Mouse (Mus musculus) ovary, postnatal 10 days (tissue): ENCODE measurements around the gene Wnt5b.
"Not testable (repeated sequence)": the region's sequence is repeated elsewhere in the genome, so short reads cannot be mapped to it uniquely, and the experiment has no call there.

Experiments used
- DNase-seq: peaks from one replicate; pipeline ENCODE4 v3.0.0; 2022; ENCODE audit warnings: low spot score

The Wnt5b gene

DNA sequence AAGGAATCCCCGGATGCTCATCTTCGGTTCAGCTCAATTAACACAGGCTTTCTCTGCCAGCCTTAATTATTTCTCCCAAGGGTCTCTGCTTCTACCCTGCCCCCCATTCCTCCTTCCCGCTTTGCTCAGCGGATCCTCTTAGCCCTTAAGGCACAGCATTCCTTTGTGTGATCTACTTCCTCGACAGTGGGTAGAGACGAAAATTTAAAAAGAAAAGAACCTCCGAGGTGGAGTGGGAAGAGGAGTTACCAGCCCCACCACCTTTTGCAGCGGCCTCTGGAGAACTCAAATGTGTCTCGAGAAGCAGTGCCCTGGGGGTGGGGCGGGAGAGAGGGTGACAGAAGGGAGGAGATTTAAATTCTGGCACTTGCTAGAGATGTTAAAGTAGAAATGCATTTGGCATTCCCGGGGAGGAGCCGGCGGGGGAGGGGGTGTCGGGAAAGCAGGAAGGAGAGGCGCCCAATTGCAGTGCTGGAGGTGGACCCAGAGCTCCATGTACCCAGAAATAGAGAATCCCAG, 92.1 kb downstream of the Wnt5b start:
- no peak for DNase-seq

GRCm38 (mm10) chr6:119450965-119451943, 92.9 kb downstream of the Wnt5b start:
- no peak for DNase-seq

- DNase-seq = no peak
Measured at GRCm38 (mm10) chr6:119449060-119449499, 95.1 kb downstream of the Wnt5b start.

DNA sequence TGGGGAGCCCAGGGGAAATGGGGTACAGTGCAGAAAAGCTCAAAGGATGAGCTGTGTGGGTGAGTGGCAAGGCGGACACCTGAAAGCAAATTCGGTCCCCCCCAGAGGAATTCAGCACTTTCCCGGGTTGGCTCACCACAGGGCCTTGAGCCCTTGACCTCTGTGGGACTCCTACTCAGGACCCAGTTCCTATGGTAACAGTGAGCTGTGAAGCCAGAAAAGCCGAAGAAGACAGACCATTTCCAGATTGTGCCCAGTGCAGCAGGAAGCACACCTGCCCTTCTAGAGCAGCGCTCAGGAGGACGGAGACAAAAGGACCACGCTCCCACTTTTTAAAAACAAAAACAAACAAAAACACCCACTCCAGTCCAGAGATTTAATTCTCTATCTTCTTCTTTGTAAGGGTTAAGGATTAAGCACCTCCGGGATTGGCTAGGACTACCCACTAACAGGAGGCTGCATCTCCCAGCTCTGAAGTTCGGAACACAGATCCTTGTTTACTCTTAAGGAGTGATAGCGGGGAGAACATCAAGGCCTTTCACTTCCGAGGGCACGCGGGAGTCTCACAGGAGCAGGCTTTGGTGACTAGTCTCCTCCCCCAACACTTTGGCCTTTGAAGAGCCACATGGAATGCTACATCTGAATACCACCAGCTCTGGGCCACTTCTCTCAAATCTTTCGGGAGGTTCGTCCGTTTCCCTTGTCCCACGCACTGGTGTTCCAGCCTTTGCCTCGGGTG, 95.7 kb downstream of the Wnt5b start:
- peak; percentile 19 for DNase-seq

DNA sequence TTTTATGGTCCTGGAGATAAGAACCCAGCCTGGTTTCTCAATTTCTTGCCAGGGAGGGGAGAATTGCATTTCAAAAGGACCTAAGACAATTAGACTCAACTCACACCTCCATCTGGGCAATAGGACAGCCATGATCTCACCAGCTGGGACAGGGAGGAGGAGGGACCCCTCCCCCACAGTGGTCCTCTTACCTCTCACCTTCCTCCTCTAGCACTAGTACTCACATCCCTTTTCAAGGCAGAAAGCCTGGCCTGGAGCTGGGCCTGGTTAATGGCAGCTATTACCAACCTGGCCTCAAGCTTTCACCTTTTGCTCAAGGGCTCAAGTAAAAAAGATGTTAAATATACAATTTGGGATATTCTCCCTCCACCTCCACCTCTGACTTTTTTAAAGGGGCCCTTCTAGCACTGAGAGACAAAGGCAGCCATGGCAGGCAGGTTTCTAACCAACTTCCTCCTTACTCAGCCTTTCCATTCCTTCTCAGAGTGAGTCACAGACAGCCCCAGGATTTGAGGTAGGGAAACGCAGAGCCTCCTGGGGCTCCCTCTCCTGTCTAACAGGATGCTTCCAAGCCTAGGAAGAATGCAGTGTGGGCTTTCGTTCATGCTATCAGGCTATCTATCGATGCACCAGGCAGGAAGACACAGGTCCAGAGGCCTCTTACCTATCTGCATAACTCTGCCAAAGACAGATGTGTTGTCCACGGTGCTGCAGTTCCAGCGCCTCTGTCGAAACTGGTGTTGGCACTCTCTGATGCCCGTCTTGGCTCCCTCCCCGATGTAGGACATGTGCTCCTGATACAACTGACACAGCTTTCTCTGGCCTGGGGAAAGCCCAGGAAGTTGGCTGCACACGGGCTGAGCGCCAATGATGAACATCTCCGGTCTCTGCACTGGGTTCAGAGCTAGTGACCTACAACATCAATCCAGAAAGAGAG, 98.2 kb downstream of the Wnt5b start:
- DNase-seq = no peak

- peak; percentile 44 for DNase-seq
Measured at GRCm38 (mm10) chr6:119443742-119444645, 100.2 kb downstream of the Wnt5b start.

GRCm38 (mm10) chr6:119442729-119443128, 101.4 kb downstream of the Wnt5b start:
- not testable (repeated sequence) for DNase-seq

DNA sequence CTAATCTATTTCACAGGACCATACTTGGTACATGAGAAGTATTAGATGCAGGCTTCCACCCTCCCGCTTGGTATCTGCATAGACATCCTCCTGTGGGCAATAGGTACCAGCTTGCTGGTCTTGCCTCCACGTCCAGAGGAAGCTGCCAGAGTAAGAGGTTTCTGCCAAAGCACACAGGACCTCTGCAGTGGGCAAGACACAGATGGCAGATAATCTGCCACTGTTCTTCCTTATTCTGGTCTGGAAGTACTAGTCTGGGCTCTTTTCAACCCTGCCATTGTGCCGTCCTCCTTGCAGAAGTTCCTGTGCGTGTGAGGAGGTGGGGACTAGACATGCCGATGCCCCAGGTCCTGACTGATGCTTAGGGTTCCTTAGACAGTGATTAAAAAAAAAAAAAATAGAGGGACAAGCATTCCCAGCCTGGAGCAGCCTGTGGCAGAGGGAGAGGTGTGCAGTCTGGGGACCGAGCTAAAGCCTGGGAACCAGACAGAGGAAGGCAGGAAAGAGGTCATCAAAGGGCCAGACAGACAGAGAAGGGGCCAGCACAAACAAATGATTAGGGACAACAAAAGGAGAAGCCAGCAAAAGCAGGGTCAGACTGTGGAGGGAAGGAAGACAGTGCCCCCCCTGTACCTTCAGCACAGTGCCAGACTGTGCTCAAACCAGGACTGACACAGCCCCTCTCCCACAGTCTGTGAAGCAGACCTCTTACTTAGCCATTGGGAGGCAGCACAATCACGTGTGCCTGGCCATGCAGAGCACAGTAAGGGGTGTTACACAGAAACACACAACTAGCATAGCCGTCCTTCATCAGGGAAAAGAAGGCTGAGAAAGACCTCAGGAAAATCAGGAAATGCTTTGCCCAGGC, 106.0 kb downstream of the Wnt5b start:
- no peak for DNase-seq

DNA sequence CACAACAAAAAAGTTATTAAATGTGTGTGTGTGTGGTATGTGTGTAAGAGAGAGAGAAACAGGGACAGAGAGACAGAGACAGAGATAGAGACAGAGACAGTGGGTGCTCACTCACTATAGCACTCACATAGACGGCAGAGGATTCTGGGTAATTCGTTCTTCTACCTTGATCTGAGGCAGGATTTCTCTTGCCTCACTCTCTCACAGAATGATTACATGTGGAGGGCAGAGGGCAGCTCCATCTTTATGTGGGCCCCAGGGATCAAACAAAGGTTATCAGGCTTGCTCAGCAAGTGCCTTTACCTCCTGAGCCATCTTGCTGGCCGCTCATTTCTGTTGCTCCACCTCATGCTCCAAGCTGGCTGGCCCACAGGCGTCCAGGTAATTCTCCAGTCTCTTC, 109.8 kb downstream of the Wnt5b start:
- DNase-seq = no peak

DNA sequence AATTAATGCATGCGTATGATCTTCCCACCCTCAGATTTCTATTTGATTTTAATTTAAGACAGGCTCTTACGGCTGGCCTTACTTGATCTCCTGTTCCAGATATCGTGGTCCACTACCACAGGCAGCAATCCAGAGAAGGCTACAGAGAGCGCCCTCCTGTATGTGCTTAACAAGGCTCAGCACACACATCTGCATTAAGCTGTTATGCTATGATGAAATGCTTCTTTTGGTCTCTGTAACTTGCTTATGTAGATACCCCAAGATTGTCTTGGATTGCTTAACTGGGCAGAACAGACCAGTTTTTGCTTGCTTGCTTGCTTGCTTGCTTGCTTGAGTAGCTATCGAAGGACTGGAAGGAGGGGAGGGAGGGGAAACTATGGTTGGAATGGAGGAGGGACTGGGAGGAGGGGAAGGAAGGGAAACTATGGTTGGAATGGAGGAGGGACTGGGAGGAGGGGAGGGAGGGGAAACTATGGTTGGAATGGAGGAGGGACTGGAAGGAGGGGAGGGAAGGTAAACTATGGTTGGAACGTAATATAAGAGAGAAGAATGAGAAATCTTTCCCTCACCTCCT, 112.3 kb downstream of the Wnt5b start:
- no peak for DNase-seq

GRCm38 (mm10) chr6:119430508-119430907, 113.6 kb downstream of the Wnt5b start:
- DNase-seq = no peak

DNA sequence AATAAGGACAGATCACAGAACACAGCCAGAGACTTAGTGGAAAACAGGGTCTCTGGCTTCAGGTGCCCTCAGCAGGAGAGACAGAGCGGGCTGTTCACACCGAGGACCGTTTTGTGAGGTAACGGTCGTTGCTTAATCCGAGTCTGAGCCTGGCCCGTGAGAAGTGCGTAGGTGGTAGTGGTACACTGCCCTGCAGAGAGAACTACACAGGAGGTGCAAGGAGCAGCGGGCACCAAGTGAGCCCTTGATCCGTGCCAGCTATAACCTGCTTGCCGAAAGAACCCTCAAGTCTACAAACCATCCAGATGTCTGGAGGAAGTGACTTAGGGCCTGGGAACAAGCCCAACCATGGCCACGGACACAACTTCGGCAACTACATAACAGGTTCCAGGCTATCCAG, 114.8 kb downstream of the Wnt5b start:
- DNase-seq = no peak

GRCm38 (mm10) chr6:119428611-119429010, 115.5 kb downstream of the Wnt5b start:
- DNase-seq = no peak

GRCm38 (mm10) chr6:119421001-119421400, 123.1 kb downstream of the Wnt5b start:
- no peak for DNase-seq

- DNase-seq = no peak
Measured at GRCm38 (mm10) chr6:119420357-119420756, 123.8 kb downstream of the Wnt5b start.

- DNase-seq = no peak
Measured at GRCm38 (mm10) chr6:119419412-119419811, 124.7 kb downstream of the Wnt5b start.

DNA sequence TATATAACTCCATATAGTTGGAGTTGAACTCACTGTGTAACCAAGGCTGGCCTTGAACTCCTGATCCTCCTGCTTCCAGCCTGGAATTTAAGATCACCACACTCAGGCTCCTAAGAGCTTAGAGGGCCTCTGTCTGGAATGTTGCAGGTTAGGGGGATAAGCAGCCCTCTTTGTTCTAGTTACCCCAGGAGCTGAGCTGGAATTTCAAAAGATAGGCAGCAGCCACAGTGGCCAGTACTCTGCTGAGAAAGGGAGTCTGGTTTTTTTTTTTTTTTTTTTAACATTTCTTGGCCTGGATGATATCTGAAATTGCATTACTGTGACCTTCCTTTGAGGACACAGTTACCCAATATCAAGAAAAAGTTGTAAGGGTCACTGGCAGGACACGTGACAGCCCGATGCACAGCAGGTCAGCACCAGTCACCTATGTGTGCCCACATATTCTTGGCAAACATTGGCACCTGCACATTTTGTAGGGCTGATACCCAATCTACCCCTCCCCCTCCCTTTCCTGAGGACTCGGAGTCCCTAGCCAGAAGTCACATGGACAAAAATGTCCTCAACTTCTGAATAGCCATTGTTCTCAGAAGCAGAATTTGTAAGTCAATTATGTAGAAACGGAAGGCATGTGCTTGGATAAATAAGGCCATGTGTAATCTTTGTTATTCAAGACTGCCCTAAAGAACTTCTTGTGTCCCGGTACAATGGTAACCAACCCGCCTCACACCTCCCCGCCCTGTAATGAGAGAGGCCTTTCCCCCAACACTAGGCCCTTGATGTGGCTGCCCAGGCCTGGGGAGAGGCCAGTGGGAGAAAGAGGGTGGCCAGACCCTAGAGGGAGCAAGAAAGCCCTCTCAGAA, 125.5 kb downstream of the Wnt5b start:
- no peak for DNase-seq

DNA sequence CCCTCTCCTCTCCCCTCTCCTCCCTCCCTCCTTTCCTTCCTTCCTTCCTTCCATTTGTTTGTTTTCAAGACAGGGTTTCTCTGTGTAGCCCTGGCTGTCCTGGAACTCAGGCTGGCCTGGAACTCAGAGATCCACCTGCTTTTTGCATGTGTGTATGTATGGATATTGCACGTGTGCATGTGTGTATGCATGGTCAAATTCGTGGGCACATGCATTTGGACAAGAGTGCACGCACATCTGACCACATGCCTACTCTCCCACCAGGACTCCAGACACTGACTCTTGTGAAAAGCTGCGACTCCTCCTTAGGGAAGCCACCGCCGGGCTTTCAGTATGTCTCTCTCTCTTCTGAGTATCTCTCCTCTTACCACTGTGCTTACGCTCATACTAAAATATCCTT, 126.3 kb downstream of the Wnt5b start:
- no peak for DNase-seq
